Mouse (Mus musculus): Measurements from ENCODE around the gene S100pbp.

GRCm38 (mm10) chr4:129234488-129234887 lies 45.0 kb upstream of the S100pbp start:
- TF ChIP-seq CTCF (conservative IDR thresholded peaks at IDR 0.05; ENCODE audit: low read length) (no peak), NANOG (IDR thresholded peaks at IDR 0.05; ENCODE audit: borderline replicate concordance, low read length) (no peak), POU5F1 (IDR thresholded peaks at IDR 0.05; ENCODE audit: borderline replicate concordance, low read length) (no peak)
